Mouse (Mus musculus) inflammation-experienced regulatory T-cells (primary cell): ENCODE results near the gene Itgav. TPM values are rescaled to one million over a fixed set of nuclear protein-coding genes. Genes with fewer than 3 reads are reported as not detected.

Experiments
- polyA plus RNA-seq, 2 experiments: library from polyadenylated mRNA; unstranded; fragments of 100-300 nt; shearing (Covaris generic); gene quantifications; one replicate each; pipeline ENCODE4 v1.2.1; 2017

Gene Itgav
- polyA plus RNA-seq, result 10 to 100 TPM; 45.9 to 89.9 TPM

GRCm38 (mm10) chr2:83723921-83724826, at the start of gene Itgav:
Gene Itgav (plus strand): TSS chr2:83724397.

DNA sequence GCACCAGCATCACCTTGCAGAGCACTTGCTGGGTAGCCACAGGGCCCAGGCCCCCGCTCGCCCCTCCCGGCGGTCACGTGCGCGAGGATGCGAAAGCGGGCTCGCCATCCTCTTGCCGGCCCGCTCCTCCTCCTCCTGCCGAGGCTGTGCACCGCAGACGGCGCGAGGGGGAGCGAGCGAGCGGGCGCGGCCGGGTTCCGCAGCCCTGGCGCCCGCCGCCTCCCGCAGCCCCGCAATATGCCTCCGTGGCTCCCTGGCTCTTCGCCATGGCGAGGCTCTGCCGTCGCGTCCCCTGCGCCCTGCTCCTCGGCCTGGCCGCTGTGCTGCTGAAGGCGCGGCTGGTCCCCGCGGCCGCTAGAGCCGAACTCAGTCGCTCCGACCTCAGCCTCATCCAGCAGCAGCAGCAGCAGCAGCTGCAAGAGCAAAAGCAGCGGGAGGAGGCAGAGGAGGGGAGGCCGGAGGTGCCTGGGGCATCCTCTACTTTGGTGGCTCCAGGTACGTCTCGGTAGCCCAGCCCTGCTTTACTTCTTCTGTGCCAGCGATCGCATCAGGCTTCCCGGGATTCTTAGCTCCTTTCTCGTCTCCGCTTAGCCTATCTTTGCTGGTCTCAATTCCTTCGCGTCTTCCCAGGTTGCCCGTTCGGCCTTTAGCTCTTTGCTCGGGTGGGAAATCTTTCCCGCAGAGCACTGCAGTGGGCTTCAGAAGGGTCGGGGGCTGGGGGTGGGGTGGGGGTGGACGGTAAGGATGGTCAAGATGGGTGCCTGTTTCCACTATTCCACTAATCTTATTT, 88.5 kb downstream of the Itgav start, which contains the start of gene Fam171b:
Fam171b (plus strand) TSS at position 154 of the 790 bp plus-strand sequence.

Other genes with a start within 250 kb of the Itgav start
- gene Zc3h15, start 80.0 kb upstream of the Itgav start, polyA plus RNA-seq, result 100 to 1,000 TPM; 109 to 120 TPM
- 1 to 10 TPM in 1 of 2 experiments, under 1 TPM in 1; 0.76 to 2.0 TPM for gene Fam171b, start 88.2 kb downstream of the Itgav start, polyA plus RNA-seq
- gene Zswim2, start 216.8 kb downstream of the Itgav start, polyA plus RNA-seq, result not detected
- gene Gm13698, start 231.3 kb downstream of the Itgav start, polyA plus RNA-seq, result not detected
- not detected for gene Gm13693, start 237.1 kb downstream of the Itgav start, polyA plus RNA-seq
- gene Gm13695, start 242.9 kb downstream of the Itgav start, polyA plus RNA-seq, result not detected
- gene Gm13696, start 248.7 kb downstream of the Itgav start, polyA plus RNA-seq, result not detected